Mouse (Mus musculus) midbrain, postnatal 0 days (tissue): ENCODE data around the gene Mien1. TPM values are rescaled to one million over a fixed set of nuclear protein-coding genes. Genes with fewer than 3 reads are reported as not detected.

Source experiments
- ATAC-seq: fragments of 200-750 bp; cut with Nextera tagmentation; 2 replicates; pipeline ENCODE4 v1.8.0; 2017; ENCODE audit warnings: moderate number of reproducible peaks, mild to moderate bottlenecking, moderate TSS enrichment, moderate library complexity; ENCODE audit not compliant: low FRiP score
- DNase-seq: peaks from one replicate; pipeline ENCODE4 v3.0.0-alpha.2; 2015; ENCODE audit warnings: low spot score
- H3K27ac ChIP-seq: fragments of 300-500 bp; sonication (generic); 2 replicates; pipeline ENCODE4 v1.5.1; 2014; ENCODE audit warnings: low read depth, mild to moderate bottlenecking, low read length, mixed read lengths
- H3K27me3 ChIP-seq: fragments of 300-500 bp; sonication (generic); 2 replicates; pipeline ENCODE4 v1.6.1; 2014; ENCODE audit warnings: low read length, control low read depth, mixed read lengths; ENCODE audit not compliant: insufficient read depth
- H3K36me3 ChIP-seq: fragments of 300-500 bp; sonication (generic); 2 replicates; pipeline ENCODE4 v1.6.1; 2014; ENCODE audit warnings: low read length, control low read depth, mixed read lengths; ENCODE audit not compliant: insufficient read depth
- H3K4me1 ChIP-seq: fragments of 300-500 bp; sonication (generic); 2 replicates; pipeline ENCODE4 v1.6.1; 2014; ENCODE audit warnings: mild to moderate bottlenecking, control low read depth, antibody characterized with exemption, low read length, mixed read lengths; ENCODE audit not compliant: insufficient read depth
- H3K4me2 ChIP-seq: fragments of 300-500 bp; sonication (generic); 2 replicates; pipeline ENCODE4 v1.6.1; 2014; ENCODE audit warnings: low read depth, mild to moderate bottlenecking, low read length, mixed read lengths; ENCODE audit not compliant: poor library complexity, severe bottlenecking
- H3K4me3 ChIP-seq: fragments of 300-500 bp; sonication (generic); 2 replicates; pipeline ENCODE4 v1.5.1; 2014; ENCODE audit warnings: low read depth, mild to moderate bottlenecking, low read length, moderate library complexity
- H3K9ac ChIP-seq: fragments of 300-500 bp; sonication (generic); replicated peaks from 2 replicates; pipeline ENCODE4 v1.6.1; 2014; ENCODE audit warnings: mild to moderate bottlenecking, low read length, moderate library complexity, mixed read lengths; ENCODE audit not compliant: poor library complexity, severe bottlenecking
- H3K9me3 ChIP-seq: fragments of 300-500 bp; sonication (generic); 2 replicates; pipeline ENCODE4 v1.6.1; 2016; ENCODE audit warnings: low read length, control low read depth
- CTCF ChIP-seq: IDR thresholded peaks from 2 replicates; pipeline ENCODE4 v1.5.1; 2016; ENCODE audit warnings: antibody characterized with exemption, mild to moderate bottlenecking
- WGBS: fragments of 180-500 bp; shearing (Covaris S2); extraction: QIAGEN DNeasy Blood & Tissue Kit; methylation state at CpG from one replicate; pipeline ENCODE4 v1.1.7; 2014; 5-methylcytosine and 5-hydroxymethylcytosine counted together
- polyA plus RNA-seq: library from polyadenylated mRNA; unstranded; fragments of >200 nt; fragmentation: Nextera tagmentation; extraction: Ambion mirVana; gene quantifications from 2 replicates; pipeline ENCODE4 v1.2.1, GENCODE M21; 2015
- total RNA-seq: library from RNA; depleted of rRNA; stranded (reverse); fragments of >200 nt; gene quantifications from 2 replicates; pipeline ENCODE4 v1.2.3, GENCODE M21; 2014

Gene Mien1
- total and polyA plus RNA-seq, 2 experiments from 2014 or later: 68.3 to 243 TPM

DNA sequence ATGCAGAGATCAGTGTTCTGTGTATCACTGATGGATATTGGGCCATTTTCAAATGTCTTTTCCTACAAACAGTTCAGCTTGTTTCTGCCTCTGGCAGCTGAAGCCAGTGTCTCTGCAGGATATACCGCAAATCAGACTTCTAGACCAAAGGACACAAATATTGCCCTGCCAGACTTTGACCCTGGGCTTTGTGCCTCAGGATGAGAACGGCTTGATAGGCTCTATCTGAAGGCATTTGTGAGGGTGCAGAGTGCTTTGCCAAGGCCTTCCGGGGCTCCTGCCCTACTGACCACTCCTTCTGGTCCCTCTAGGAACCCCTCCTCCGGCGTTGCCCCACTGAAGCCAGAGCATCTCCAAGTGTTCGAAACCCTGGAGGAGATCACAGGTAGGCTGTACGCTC, 12.2 kb downstream of the Mien1 start:
- H3K9ac ChIP-seq: no peak overlapping the region
- WGBS: 95% methylated on average over 7 of the region's 7 CpGs
- no peak overlapping the region for H3K4me2 ChIP-seq
- TF ChIP-seq CTCF: no peak
- H3K4me1 ChIP-seq: no peaks in the 10 kb centered on the region
- no peaks in the 10 kb centered on the region for H3K9me3 ChIP-seq
- no peak overlapping the region for H3K27ac ChIP-seq
- no peak for ATAC-seq
- H3K27me3 ChIP-seq: no peaks in the 10 kb centered on the region
- H3K36me3 ChIP-seq: no peaks in the 10 kb centered on the region
- no peak for DNase-seq
- no peak overlapping the region for H3K4me3 ChIP-seq

DNA sequence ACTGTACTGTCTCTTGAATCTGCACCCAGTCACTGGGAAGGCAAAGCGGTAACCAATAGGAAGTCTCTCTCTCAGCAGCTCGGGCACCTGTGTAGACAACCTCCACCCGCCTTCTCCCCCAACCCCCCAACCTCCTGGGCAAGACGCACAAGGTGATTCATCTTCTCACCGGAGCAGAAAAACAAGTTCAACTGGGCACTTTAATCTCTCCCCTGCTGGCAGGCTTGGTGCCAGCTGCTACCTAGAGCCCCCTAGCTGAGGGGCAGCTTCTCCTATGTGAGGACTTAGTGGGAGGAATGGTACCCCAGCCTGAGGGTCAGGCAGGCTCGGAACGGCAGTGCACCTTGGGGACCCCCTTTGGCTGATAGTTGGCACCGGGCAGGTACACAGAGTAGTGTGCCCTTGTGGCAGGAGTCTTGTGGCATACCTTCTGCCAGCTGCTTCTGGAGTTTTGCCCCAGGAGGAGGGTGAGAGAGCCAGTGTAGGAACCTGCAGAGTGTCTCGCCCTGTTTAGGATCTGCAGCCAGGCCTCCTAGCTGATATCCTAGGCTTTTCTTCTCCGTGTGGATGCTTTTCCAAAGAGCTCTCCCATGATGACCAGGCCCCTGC, 19.7 kb downstream of the Mien1 start:
- Histone ChIP-seq H3K27ac (no peak overlapping the region), H3K9ac (no peak overlapping the region), H3K27me3 (no peaks in the 10 kb centered on the region), H3K4me3 (no peak overlapping the region), H3K36me3 (no peaks in the 10 kb centered on the region), H3K4me2 (no peak overlapping the region), H3K4me1 (no peaks in the 10 kb centered on the region), H3K9me3 (no peaks in the 10 kb centered on the region)
- 84% methylated on average over 10 of the region's 10 CpGs for WGBS
- TF ChIP-seq CTCF: no peak
- ATAC-seq (no peak), DNase-seq (no peak)

DNA sequence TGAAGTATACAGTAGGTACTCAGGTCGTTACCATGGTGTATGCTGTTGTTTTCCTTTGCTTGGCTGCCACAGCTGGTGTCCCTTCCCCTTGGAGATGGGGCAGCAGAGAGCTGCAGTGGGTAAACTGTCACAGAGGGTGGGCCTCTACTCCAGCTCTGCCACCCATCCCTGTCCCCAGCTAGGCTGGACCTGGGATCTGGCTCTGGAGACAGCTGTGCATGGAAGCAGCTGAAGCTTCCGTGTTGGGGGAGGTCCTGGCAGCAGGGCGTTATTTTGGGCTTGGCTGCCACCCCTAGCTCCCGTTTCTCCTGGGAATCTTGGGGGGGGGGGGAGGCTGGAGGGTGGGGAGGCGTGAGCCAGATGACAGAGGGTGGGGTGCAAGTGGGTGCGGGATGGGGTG, 20.5 kb downstream of the Mien1 start:
- 53% methylated on average over 6 of the region's 6 CpGs for WGBS
- H3K36me3 ChIP-seq: no peaks in the 10 kb centered on the region

DNA sequence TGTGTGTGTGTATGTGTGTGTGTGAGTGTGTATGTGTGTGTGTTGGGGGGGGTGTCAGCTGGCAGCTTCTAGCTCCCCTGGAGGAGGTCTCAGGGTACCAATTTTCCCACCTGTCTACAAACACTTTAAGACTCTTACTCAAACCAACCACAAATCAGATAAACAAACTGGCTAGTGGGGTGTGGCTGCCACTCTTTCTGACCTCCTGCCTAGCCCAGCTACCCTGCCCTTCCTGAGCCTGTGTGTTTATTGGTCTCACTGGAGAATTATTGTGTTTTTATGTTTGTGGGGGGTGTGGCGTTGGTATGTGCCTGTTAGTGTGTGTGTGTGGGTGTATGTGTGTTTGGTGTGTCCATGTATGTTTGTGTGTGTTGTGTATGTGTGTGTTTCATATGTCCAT, 21.7 kb downstream of the Mien1 start:
- Histone ChIP-seq H3K27ac (no peak overlapping the region), H3K9me3 (no peaks in the 10 kb centered on the region), H3K4me2 (no peak overlapping the region), H3K36me3 (no peaks in the 10 kb centered on the region), H3K27me3 (peaks cover 11% of the 10 kb centered on the region), H3K4me1 (peaks cover 6% of the 10 kb centered on the region; the same call in 1 of the 2 replicates), H3K4me3 (no peak overlapping the region), H3K9ac (no peak overlapping the region)
- no peak for TF ChIP-seq CTCF
- 76% methylated on average over 1 of the region's 1 CpGs for WGBS
- no peak for DNase-seq
- no peak for ATAC-seq

More for the DNA sequence above, 20.5 kb downstream of the Mien1 start:
- DNase-seq (no peak), ATAC-seq (no peak)
- Histone ChIP-seq H3K27ac (no peak overlapping the region), H3K27me3 (no peaks in the 10 kb centered on the region), H3K9me3 (no peaks in the 10 kb centered on the region), H3K4me3 (no peak overlapping the region), H3K4me2 (no peak overlapping the region), H3K4me1 (no peaks in the 10 kb centered on the region), H3K9ac (no peak overlapping the region)
- TF ChIP-seq CTCF: no peak

DNA sequence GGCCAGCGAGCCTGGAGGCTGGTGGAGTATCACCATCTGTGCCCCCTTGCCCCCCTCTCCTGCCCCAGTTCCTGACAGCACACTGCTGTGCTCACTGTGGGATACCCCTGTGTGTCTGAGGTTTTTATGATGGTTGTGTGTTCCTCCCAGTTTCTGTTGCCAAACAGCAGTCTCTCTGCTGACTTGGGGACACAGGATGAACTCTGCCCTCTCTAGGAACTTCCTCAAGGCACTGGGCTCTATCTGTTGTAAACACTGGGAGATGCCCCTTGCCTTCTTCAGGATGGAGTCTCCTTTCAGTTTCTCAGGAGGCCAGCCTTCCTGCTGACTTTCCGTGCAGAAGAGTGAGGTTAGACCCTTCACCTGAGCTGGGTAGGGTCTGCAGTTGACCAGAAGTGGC, 24.6 kb downstream of the Mien1 start:
- H3K4me3 ChIP-seq: no peak overlapping the region
- no peak for TF ChIP-seq CTCF
- 24% methylated on average over 2 of the region's 2 CpGs for WGBS
- H3K4me2 ChIP-seq: no peak overlapping the region; the same call in 1 of the 2 replicates
- no peak for DNase-seq
- H3K9ac ChIP-seq: no peak overlapping the region
- ATAC-seq: no peak
- H3K27me3 ChIP-seq: peaks cover 24% of the 10 kb centered on the region
- no peaks in the 10 kb centered on the region for H3K9me3 ChIP-seq
- no peak overlapping the region for H3K27ac ChIP-seq
- no peaks in the 10 kb centered on the region for H3K36me3 ChIP-seq
- peaks cover 6% of the 10 kb centered on the region; the same call in 1 of the 2 replicates for H3K4me1 ChIP-seq

DNA sequence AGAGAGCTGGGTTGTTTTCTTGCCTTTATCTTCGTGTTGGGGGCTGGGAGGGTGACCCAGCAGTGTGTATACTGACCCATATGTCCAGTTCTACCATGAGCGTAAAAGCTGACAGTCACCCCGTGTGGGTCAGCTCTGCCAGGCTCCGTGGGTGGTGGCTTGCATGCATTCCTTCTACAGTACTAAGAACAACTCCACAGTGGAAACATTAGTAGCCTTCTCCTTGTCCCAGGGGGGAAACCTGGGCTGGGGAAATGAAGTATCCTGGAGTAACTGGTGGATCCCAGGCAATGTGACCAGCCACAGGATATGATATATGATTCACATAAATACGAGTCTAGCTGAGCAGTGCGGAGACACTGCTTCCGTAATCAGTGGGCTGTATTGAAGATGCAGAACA, 25.1 kb downstream of the Mien1 start:
- Histone ChIP-seq H3K4me1 (peaks cover 6% of the 10 kb centered on the region; the same call in 1 of the 2 replicates), H3K27ac (no peak overlapping the region), H3K9me3 (no peaks in the 10 kb centered on the region), H3K27me3 (peaks cover 24% of the 10 kb centered on the region), H3K4me2 (peak overlapping the region; percentile 97), H3K9ac (no peak overlapping the region), H3K36me3 (no peaks in the 10 kb centered on the region), H3K4me3 (peak overlapping the region; percentile 55; the same call in 1 of the 2 replicates)
- TF ChIP-seq CTCF: no peak
- 31% methylated on average over 7 of the region's 7 CpGs for WGBS
- DNase-seq (no peak), ATAC-seq (no peak)
